Mouse (Mus musculus) kidney, embryonic 14.5 days (tissue): Measurements from ENCODE around the gene Chd6. TPM values are rescaled to one million over a fixed set of nuclear protein-coding genes. Genes with fewer than 3 reads are reported as not detected.

Experiments used
- ATAC-seq: fragments of 200-750 bp; cut with Nextera tagmentation; 2 replicates; pipeline ENCODE4 v1.8.0; 2017; ENCODE audit warnings: moderate number of reproducible peaks, mild to moderate bottlenecking, moderate TSS enrichment, moderate library complexity; ENCODE audit not compliant: low FRiP score, low TSS enrichment
- H3K27ac ChIP-seq: fragments of 300-500 bp; sonication (generic); 2 replicates; pipeline ENCODE4 v1.5.1; 2014; ENCODE audit warnings: low read depth, mild to moderate bottlenecking, low read length, moderate library complexity, mixed read lengths
- H3K27me3 ChIP-seq: fragments of 300-500 bp; sonication (generic); 2 replicates; pipeline ENCODE4 v1.6.1; 2014; ENCODE audit warnings: mild to moderate bottlenecking, low read length; ENCODE audit not compliant: control insufficient read depth, insufficient read depth
- H3K36me3 ChIP-seq: fragments of 300-500 bp; sonication (generic); 2 replicates; pipeline ENCODE4 v1.6.1; 2014; ENCODE audit warnings: low read length, mixed read lengths; ENCODE audit not compliant: control insufficient read depth, insufficient read depth
- H3K4me1 ChIP-seq: fragments of 300-500 bp; sonication (generic); 2 replicates; pipeline ENCODE4 v1.6.1; 2014; ENCODE audit warnings: low read length, mixed read lengths; ENCODE audit not compliant: control insufficient read depth, insufficient read depth
- H3K4me2 ChIP-seq: fragments of 300-500 bp; sonication (generic); replicated peaks from 2 replicates; pipeline ENCODE4 v1.6.1; 2014; ENCODE audit warnings: low read depth, mild to moderate bottlenecking, low read length
- H3K4me3 ChIP-seq: fragments of 300-500 bp; sonication (generic); 2 replicates; pipeline ENCODE4 v1.5.1; 2014; ENCODE audit warnings: mild to moderate bottlenecking, low read length
- H3K9ac ChIP-seq: fragments of 300-500 bp; sonication (generic); 2 replicates; pipeline ENCODE4 v1.6.1; 2014; ENCODE audit warnings: low read depth, mild to moderate bottlenecking, low read length, moderate library complexity
- H3K9me3 ChIP-seq: fragments of 300-500 bp; sonication (generic); 2 replicates; pipeline ENCODE4 v1.6.1; 2016; ENCODE audit warnings: low read length; ENCODE audit not compliant: control insufficient read depth
- WGBS: fragments of 180-500 bp; shearing (Covaris S2); extraction: QIAGEN DNeasy Blood & Tissue Kit; methylation state at CpG from one replicate; pipeline ENCODE4 v1.1.7; 2014; 5-methylcytosine and 5-hydroxymethylcytosine counted together
- polyA plus RNA-seq: library from polyadenylated mRNA; unstranded; fragments of >200 nt; fragmentation: Nextera tagmentation; extraction: Ambion mirVana; gene quantifications from 2 replicates; pipeline ENCODE4 v1.2.1, GENCODE M21; 2014

Gene Chd6
- polyA plus RNA-seq, 1 experiment from 2014 or later = 41.4 TPM

DNA sequence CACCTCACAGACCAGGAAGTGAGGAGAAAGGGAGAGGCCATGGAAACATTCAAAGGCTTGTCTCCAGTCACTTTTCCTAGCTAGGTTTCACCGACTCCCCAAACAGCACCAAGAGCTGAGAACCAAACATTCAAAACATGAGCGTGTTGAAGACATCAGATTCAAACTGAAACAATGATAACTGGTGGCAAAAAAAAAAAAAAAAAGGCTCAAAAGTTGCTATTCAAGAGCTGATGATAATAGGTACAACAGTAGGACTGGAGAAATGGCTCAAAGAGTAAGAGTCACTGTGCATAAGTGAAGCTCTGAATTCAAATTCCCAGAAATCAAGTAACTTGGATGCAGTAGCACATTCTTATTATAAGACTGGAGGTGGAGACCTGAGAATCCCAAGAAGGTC, 30.3 kb downstream of the Chd6 start:
- Histone ChIP-seq H3K9ac (no peak overlapping the region), H3K27me3 (no peaks in the 10 kb centered on the region), H3K36me3 (peaks cover 8% of the 10 kb centered on the region; the same call in 1 of the 2 replicates), H3K4me2 (no peak overlapping the region), H3K4me1 (no peaks in the 10 kb centered on the region), H3K9me3 (no peaks in the 10 kb centered on the region), H3K27ac (no peak overlapping the region), H3K4me3 (no peak overlapping the region)
- WGBS = 91% methylated on average over 2 of the region's 2 CpGs
- no peak for ATAC-seq

DNA sequence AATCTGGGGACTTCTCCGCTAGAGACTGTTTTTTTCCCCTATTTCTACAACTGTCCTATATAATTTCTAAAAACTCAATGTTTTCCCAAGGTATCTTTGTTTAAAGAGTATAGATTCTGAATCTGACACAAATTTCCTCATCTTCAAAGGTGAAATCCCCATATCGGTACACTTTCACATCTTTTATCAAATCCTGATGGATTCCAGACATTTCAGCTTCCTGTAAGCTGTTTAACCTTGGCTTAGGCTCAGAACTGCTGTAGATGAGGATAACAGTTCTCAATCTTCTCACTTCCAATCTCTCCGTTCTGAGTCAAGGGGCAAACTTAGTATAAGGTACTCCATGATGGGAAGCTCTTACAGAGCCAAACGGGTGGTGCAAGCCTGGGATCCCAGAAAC, 32.6 kb downstream of the Chd6 start:
- Histone ChIP-seq H3K27me3 (no peaks in the 10 kb centered on the region), H3K4me1 (no peaks in the 10 kb centered on the region), H3K9ac (no peak overlapping the region), H3K9me3 (no peaks in the 10 kb centered on the region), H3K27ac (no peak overlapping the region), H3K36me3 (peaks cover 8% of the 10 kb centered on the region; the same call in 1 of the 2 replicates), H3K4me2 (no peak overlapping the region), H3K4me3 (no peak overlapping the region)
- 83% methylated on average over 4 of the region's 4 CpGs for WGBS
- no peak for ATAC-seq

DNA sequence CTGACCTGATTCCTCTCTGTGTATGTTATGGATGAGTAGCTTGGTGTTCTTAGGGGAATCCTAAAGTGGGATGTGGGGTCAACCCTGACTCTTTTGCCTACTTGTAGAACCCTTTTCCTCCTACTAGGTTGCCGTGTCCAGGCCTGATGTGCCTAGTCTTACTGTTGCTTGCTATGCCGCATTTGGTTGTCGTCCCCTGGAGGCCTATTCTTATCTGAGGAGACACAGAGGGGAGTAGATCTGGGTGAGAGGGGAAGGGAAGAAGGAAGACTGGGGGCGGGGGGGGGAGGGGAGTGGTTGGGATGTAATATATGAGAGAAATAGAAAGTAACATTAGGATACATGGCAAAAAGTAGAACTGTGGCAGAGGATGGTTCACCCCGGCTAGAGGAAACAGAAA, 33.3 kb downstream of the Chd6 start:
- Histone ChIP-seq H3K27ac (no peak overlapping the region), H3K9ac (no peak overlapping the region), H3K36me3 (peaks cover 8% of the 10 kb centered on the region; the same call in 1 of the 2 replicates), H3K27me3 (no peaks in the 10 kb centered on the region), H3K4me3 (no peak overlapping the region), H3K4me1 (no peaks in the 10 kb centered on the region), H3K4me2 (no peak overlapping the region), H3K9me3 (no peaks in the 10 kb centered on the region)
- WGBS = 90% methylated on average over 5 of the region's 5 CpGs
- no peak for ATAC-seq

DNA sequence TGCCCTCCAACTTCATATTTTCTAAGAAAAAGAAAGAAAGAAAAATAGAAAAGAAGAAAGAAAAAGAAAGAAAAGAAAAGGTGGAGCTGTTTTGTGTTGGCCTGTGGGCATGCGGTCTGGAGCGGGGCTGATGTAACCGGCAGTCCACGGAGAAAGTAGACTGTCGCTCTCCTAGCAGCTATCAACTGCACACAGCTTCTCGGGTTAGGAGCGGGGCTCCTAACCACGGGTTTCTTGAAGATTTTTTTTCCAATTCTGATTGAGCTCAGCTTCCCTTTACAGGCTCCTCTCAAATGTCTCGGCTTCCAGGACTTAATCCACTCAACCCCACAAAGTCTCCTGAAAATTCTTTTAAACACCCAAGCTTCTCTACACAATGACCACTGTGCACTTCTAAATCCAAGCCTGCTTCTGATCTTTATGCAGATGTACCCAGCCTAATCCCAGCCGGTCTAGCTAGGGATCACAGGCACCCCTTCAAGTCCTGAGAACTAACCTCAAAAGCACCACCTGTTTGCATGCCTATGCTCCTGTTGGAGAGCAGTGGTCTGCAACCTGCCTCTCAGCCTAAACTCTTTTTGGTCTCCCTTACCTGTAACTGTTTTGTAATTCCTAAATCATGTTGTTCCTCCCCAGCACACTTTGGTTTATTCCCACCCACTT, 42.6 kb downstream of the Chd6 start:
- Histone ChIP-seq H3K4me1 (0 out of 2 replicates have a peak, but pooled peaks cover 3% of the 10 kb centered on the region), H3K27ac (no peak overlapping the region), H3K9me3 (no peaks in the 10 kb centered on the region), H3K4me2 (no peak overlapping the region), H3K9ac (no peak overlapping the region), H3K4me3 (no peak overlapping the region), H3K36me3 (0 out of 2 replicates have a peak, but pooled peaks cover 3% of the 10 kb centered on the region), H3K27me3 (no peaks in the 10 kb centered on the region)
- WGBS = 70% methylated on average over 10 of the region's 10 CpGs
- no peak for ATAC-seq

DNA sequence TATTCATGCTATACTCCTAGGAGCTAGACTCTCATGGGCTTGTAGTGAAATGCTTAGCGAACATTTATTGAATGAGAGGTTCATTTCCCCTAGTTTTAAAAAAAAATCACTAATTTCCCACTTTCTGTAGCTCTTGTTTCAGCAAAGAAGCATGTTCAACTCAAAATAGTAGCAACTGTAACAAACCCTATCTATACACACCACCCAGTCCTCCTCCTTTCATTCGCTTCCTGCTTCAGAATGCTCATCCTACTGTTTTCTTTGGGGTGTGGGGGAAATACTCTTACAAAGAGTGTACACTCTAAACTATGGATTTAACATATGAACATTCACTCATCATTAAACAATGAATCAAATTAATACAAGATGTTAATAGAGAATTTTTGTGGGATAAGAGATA, 43.3 kb downstream of the Chd6 start:
- no peak for ATAC-seq
- Histone ChIP-seq H3K36me3 (0 out of 2 replicates have a peak, but pooled peaks cover 3% of the 10 kb centered on the region), H3K4me2 (no peak overlapping the region), H3K4me3 (no peak overlapping the region), H3K4me1 (0 out of 2 replicates have a peak, but pooled peaks cover 3% of the 10 kb centered on the region), H3K27ac (no peak overlapping the region), H3K9ac (no peak overlapping the region), H3K9me3 (no peaks in the 10 kb centered on the region), H3K27me3 (no peaks in the 10 kb centered on the region)
- 90% methylated on average over 2 of the region's 2 CpGs for WGBS

DNA sequence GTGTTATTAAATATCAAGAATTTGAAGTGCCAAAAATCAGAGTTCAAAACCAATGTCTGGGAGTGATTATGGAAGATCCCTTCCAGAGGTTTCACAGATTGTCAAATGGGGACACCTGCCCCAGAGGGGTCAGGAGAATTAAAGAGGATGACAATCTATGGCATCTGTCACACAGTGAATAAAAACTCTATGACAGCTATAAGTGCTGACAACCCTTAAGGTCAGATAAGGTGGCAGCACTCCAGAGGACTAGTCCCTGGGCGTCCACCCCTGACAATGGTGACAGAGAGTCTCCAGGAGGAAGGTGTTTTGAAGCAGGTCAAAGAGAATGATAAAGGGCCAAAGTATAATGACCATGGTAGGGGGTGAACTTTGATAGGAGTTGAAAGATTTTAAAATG, 44.0 kb downstream of the Chd6 start:
- H3K4me3 ChIP-seq = no peak overlapping the region
- no peak overlapping the region for H3K4me2 ChIP-seq
- 52% methylated on average over 1 of the region's 1 CpGs for WGBS
- no peak overlapping the region for H3K9ac ChIP-seq
- H3K27ac ChIP-seq = no peak overlapping the region
- no peak for ATAC-seq
- 0 out of 2 replicates have a peak, but pooled peaks cover 3% of the 10 kb centered on the region for H3K4me1 ChIP-seq
- 0 out of 2 replicates have a peak, but pooled peaks cover 3% of the 10 kb centered on the region for H3K36me3 ChIP-seq
- H3K27me3 ChIP-seq = no peaks in the 10 kb centered on the region
- no peaks in the 10 kb centered on the region for H3K9me3 ChIP-seq

DNA sequence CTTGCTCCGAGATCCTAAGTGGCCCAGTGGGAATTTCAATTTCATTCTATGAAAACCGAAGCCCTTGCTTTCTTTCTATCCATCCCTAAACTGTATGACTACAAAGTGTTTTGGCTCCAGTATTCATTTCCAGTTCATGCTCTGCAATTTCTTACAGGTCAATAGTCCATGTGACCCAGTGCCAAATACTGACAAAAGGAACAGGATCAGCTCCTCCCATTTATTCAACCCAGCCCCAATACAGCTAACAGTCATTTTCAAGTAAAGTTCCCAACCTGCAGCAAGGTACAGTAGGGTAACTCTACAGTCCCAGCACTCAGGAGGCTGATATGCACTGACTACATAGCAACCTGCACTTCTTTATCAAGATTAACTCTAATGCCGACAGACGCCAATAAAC, 50.0 kb downstream of the Chd6 start:
- Histone ChIP-seq H3K36me3 (no peaks in the 10 kb centered on the region), H3K4me2 (no peak overlapping the region), H3K4me3 (no peak overlapping the region), H3K27ac (no peak overlapping the region), H3K9ac (no peak overlapping the region), H3K4me1 (no peaks in the 10 kb centered on the region), H3K27me3 (no peaks in the 10 kb centered on the region), H3K9me3 (no peaks in the 10 kb centered on the region)
- ATAC-seq = no peak
- 88% methylated on average over 4 of the region's 4 CpGs for WGBS

DNA sequence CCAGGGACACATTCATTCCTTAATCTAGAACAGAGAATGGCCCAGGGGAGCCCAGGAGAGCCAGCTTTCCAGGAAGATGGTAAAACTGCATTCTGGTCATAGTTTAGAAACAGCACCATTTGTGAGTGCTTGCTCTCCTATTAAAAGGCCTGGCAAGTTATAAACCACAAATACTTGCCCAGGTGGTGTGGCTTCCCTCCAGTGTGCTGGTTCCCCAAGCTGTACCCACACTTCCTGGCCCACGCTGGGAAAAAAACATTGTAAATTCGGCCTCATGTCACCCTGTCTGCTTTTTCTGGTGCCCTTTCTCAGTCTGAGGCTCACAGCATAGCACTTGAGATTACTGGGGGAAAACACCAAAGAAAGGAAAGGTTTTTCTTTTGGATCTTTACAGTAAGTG, 55.1 kb downstream of the Chd6 start:
- 69% methylated on average over 2 of the region's 2 CpGs for WGBS
- ATAC-seq = no peak
- H3K27ac ChIP-seq = no peak overlapping the region

DNA sequence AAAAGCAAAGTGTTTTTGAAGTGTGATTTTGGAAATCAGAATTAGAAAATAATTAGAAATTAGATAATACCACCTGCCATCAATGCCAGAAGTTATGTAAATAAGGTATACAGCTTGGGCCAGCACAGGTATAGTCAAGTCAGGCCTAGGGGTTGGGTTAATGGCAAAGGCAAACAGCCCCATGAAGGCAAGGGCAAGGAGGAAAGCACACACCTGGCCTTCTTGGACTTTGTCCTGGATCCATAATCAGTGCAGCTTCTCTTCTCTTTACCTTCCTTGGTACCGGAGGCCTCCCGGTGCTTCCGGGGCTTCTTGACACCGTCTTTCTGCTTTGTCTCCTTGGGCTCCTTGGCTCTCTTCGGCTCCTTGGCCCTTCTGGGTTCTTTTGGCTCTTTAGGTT, 56.7 kb downstream of the Chd6 start:
- WGBS = 99% methylated on average over 5 of the region's 5 CpGs
- Histone ChIP-seq H3K27ac (no peak overlapping the region), H3K4me3 (no peak overlapping the region), H3K9ac (no peak overlapping the region), H3K36me3 (peaks cover 28% of the 10 kb centered on the region), H3K9me3 (no peaks in the 10 kb centered on the region), H3K27me3 (no peaks in the 10 kb centered on the region), H3K4me1 (0 out of 2 replicates have a peak, but pooled peaks cover 4% of the 10 kb centered on the region), H3K4me2 (no peak overlapping the region)
- ATAC-seq = no peak

More for the DNA sequence above, 55.1 kb downstream of the Chd6 start:
- Histone ChIP-seq H3K27me3 (no peaks in the 10 kb centered on the region), H3K4me1 (0 out of 2 replicates have a peak, but pooled peaks cover 2% of the 10 kb centered on the region), H3K4me2 (no peak overlapping the region), H3K4me3 (no peak overlapping the region), H3K36me3 (peaks cover 24% of the 10 kb centered on the region), H3K9ac (no peak overlapping the region), H3K9me3 (no peaks in the 10 kb centered on the region)
